Mouse (Mus musculus): Measurements from ENCODE around the gene Sgf29.

DNA sequence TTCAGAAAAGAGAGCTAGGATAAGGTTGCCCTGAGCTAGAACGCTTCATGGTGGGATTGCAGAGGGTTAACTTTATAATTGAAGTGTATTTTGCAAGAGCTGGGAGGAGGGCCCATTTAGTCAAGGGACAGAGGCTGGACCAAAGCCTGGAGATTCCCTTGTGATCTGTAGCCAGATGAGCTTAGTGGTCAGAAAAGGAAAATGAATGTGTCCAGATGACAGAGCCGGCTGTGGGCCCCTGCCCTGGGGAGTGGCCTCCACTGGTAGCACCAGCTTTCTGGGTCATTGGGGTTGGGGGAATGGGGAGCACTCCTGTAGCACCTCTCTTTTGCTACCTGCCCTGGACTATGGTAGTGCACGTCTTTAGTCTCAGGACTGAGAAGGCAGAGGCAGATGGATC lies 42.0 kb upstream of the Sgf29 start:
- no peak for TF ChIP-seq GATA1 (IDR thresholded peaks at IDR 0.05; ENCODE audit: low read length)
- no peak for TF ChIP-seq TAL1 (IDR thresholded peaks at IDR 0.05; ENCODE audit: low read length)

Measured in erythroblast, embryonic 14.5 days (primary cell).